Mouse (Mus musculus): ENCODE data around the gene Ethe1.
A peak's percentile ranks its signal among the peaks of the same experiment; 100 is the strongest.

The Ethe1 gene

GRCm38 (mm10) chr7:24584876-24585275 is 2.5 kb upstream of the Ethe1 start:
- DNase-seq, result no peak

DNA sequence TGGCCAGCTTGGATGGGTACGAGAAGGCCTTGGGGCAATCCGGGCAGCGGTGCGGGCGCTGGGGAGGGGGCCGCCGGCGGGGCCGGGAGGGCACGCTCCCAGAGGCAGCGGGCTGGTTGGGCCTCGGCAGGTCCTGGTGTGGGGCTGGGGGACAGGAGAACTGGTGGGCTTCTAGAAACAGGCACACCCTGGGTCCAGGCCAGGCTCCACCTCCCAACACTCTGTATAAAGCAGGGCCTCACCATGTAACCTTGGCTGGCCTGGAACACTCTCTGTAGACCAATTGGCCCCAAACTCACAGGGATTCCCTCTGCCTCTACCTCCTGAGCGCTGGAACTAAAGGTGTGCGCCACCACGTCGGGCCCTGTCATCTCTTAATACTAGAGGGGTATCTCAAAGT is 1.3 kb upstream of the Ethe1 start:
- no peak for DNase-seq

DNA sequence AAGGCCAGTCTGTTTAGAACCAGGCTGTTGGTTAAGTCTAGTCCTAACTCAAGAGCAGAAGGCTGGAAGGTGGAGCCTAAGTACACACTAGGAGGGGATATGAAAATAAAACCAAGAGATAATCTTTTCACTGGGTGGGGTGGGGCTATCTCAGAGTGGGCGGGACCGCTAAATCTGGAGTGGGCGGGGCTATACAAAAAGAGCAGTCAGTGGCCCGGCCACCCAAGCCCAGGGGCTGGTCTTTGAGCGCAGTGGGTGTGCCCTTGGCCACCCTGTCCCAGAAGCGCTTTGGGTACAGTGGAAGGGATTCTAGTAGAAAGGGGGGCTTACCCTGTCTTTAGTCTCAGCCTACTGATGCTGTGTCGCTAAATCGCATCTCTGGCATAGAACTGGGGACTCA is 515 bp upstream of the Ethe1 start:
- DNase-seq, result no peak

DNA sequence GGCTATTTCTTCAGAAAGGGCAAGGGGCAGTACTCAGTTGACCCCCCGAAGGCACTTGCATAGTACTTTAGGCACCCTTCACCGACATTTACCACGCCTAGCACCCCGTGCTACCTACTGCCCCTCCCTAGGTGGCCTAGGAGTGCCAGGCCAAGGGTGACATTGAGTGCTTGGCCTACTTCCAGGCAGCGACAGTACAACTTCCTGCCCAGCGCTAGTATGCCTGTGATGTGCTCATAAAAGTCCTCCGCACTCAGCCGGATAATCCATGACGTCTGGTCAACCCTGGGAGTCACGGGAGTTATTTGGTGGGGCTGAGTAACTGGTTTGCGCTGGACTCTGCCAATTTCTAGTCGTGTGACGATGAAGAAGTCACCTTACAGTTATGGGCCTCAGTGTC is 993 bp downstream of the Ethe1 start:
- no peak for DNase-seq

DNA sequence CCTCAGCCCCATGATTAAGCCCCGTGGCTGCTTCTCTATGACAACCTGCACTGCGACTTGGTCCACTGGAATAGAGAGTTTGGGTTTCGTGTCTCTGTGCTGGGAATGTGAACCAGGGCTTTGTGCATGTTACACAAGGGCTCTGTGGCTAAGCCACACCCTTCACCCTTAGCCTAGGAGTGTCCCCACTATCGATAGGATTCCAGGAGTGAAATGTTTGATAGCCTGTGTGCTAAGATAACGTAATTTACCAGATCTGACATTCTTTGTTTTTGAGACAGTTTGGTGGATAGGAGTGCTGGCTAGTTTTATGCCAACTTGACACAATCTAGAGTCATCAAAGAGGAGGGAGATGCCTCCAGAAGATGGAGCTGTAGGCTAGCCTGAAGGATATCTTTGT is 4.4 kb downstream of the Ethe1 start:
- DNase-seq, result no peak

- no peak for DNase-seq
These were observed 4.8 kb downstream of the Ethe1 start for GRCm38 (mm10) chr7:24592163-24592562.

DNA sequence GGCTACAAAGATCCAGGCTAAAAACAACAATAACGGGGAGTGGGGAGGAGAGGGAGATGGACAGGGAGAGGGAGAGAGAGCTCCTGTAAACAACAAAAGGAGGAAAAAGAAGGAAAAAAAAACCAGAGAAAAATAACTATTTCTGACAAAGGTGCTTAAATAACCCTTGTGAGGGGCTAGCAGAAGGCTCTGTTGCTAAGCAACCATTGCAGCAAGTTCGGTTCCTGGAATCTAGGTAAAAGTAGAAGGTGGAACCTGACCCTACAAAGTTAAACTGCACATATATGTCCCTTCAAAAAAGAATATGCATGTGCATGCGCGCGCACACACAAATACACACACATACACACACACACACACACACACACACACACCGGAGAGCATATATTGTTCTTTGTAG is 5.4 kb downstream of the Ethe1 start:
- DNase-seq, result no peak

DNA sequence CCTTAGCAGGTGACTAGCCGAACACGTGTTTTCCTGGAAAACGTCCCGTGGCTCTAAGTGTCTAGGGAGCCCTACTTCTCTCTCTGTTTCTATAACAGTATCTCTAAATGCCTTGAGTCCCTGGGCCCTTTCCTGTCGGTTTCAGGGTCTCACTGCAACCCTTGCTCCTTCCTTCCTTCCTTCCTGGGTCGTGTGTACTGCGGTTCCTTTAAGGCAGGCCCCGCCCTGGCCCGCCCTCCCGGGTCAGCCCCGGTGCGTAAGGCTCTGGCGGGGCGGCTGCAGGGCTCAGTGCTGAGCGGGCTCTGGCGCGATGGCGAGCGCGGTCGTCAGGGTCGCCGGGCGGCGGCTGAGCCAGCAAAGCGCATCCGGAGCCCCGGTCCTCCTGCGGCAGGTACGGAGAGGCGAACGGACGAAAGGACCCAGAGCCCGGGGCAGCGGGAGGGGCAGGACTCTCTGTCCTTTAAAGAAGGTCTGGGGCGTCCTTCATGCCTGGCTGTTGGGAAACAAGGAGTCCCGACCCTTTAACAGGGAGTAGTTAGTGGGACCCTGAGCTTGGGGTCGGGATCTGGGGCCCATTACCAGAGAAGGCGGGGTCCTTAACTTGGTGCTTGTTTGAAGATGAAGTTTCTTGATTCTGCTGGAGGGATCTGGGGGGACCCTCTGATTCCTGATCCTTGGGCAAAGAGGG is 6.4 kb downstream of the Ethe1 start:
- DNase-seq, result peak; percentile 71

DNA sequence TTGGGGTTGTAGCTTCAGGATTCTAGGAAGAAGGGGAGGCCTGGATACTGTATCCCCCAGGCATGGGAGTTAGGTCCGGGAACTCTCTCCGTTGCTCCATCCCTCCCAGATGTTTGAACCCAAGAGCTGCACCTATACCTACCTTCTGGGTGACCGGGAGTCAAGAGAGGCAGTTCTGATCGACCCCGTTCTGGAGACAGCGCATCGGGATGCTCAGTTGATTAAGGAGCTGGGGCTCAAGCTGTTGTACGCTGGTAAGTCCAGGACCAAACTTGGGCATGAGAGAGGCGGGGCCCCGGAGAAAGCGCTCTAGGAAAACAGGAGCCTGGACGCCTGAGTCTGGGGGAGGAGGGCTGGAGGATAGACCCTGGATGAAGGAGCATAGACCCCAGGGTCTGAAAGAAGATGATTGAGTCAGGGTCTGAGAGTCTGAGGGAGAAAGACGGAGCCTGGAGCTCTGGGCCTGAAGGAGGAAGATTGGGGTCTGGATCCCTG is 7.0 kb downstream of the Ethe1 start:
- no peak for DNase-seq

- DNase-seq, result no peak
These were observed 8.1 kb downstream of the Ethe1 start for GRCm38 (mm10) chr7:24595464-24595863.

DNA sequence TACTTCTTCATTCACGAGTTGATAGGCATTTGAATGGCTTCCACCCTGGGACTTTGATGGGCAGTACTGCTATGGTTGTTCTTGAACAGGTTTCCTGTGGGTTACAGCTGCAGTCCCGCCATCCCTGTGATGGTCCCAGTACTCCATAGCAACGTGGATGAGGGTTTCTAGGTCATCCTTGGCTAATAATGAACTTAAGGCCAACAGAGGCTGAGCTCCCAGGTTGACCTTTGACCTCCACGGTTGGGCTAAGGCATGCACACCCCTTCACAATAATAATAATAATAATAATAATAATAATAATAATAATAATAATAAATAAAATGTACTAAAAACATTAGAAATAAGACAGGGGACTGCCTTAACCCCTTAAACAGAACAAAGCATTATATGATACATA is 10.8 kb downstream of the Ethe1 start:
- DNase-seq, result no peak

DNA sequence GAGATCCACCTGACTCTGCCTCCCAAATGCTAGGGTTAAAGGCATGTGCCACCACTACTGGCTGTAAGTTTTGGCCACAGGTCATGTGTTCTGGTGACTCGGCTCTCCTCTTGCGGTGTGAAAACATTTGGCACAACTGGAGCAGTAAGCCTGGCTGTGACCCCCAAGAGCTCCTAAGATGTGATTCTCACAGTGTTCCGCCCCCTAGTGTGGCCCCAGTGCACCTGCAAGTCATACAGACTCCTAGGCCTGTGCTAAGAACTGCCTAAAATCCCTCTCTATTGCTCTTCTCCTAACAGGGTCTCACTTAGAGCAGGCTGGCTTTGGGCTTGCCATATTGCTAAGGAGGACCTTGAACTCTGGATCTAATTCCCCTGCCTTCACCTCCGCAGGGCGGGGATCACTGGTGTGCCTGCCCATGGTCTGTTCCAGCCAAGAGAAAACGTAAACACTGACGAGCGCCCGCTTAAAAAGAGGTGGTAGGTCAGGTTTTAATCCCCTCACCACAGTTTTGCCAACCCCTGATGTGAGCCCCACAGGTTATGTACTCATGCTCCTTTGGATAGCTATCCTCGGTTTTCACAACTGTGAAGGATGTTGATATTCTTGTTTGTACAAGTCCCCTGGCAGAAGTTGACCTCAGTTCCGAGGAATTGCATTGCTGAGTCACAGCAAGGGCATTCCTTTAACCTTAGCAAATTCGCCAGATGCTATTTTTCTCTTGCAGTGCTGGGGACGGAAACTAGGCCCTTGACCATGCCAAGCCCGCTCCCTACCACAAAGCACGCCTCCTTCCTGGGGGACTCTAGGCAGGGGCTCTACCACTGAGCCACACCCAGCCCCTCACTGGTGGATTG is 12.1 kb downstream of the Ethe1 start:
- no peak for DNase-seq

GRCm38 (mm10) chr7:24600941-24601597 is 13.7 kb downstream of the Ethe1 start:
- DNase-seq, result peak; percentile 95

DNA sequence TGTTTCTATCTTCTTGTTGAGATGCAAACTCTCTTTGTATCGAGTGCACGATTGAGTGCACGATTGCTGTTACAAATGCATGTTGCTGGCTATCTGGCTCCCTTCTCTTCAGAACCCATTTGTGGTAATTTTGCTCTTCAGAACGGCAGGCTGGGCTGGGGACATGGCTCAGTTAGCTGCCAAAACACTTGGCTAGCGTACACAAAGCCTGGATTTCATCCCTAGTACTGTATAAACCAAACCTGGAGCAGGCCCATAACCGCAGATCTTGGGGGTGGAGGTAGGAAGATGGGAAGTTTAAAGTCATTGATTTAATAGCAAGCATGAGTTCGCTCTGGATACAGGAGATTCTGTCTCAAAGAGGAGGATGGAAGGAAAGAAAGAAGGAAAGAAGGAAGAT is 18.2 kb downstream of the Ethe1 start:
- DNase-seq, result no peak

GRCm38 (mm10) chr7:24606046-24606445 is 18.7 kb downstream of the Ethe1 start:
- no peak for DNase-seq

DNA sequence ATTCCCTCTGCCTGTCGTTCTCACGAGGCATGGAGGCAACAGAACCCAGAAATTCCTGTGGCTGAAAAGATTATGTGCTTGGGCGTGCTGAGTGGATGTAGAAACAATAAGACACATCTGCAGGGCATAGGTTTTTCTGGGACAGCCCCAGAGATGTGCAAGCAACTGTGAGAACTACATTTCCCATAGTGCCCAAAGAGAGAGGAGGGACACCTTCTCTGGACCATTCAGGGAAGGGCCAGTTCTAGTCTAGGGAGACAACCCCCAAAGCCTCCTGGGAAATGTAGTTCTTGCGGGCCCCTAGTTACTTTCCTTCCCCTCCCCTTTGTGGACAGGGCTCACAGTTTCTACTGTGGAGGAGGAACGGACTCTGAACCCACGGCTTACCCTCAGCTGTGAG is 20.7 kb downstream of the Ethe1 start:
- no peak for DNase-seq

GRCm38 (mm10) chr7:24608561-24608960 is 21.2 kb downstream of the Ethe1 start:
- DNase-seq, result no peak

DNA sequence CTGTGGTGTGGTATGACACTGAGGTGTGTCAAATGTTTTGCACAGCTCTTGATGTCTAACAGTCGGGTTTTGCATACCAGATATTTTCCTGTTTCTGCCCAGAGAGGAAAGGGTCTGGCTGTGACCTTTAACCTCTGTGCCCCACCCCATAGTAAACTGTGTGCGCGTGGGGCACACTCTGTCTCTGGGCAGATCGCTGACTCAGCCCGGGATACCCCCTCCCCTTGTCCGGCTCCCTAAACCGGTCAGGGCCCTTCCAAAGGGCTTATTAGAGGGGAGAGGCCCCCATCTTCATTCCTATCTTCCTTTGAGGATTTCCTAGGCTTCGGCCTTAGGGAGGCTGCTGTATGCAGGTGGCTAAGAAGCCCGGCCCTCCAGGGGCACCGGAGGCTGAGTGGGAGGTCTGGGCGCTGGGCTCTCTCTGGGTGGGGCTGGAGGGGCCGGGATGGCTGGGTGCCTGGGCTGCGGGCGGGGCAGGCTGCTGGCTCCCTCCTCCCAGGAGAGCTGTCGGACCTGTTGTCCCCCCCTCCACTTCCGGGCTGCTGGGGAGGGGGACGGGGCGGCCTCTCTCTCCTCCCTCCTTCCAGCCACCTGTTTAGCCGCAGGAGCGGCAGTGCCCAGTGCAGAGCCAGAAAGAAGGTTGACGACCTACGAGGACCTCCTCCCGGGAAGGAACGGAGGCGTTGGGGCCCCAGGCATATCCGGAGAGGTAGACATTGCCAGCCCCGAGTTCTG is 23.0 kb downstream of the Ethe1 start, which contains the start of gene Phldb3:
TSS of gene Phldb3 (plus strand) at position 620 of the 735 bp plus-strand sequence.
- no peak for DNase-seq

DNA sequence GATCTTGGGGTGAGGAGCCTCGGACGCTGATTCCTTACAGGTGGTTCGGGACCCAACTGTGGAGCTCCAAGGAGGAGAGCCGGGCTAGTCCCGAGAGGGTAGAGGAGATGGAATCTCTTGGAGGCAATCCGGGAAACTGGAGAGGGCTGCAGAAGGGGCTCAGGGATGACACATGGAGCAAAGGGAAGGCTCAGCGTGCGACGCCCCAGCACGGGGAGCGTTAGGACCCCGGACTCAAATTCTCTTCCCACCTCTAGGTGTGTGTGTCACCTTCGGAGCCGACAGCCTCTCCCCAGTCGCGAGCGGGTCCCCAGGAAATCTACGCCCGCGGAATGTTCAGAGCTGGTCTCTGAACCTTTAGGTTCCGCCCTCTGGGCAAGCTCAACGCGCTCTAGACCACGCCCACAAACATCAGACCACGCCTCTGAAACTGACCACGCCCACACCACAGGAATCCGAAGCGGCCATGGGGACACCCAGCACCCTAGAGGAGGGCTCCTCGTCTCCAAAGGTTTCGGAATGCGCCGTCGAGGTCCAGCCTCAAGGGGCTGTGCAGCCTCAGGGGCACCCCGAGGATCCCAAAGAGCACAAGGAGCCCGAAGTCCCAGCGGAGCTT is 23.6 kb downstream of the Ethe1 start:
- DNase-seq, result peak; percentile 31

- DNase-seq, result no peak
These were observed 24.4 kb downstream of the Ethe1 start for GRCm38 (mm10) chr7:24611709-24612108.

DNA sequence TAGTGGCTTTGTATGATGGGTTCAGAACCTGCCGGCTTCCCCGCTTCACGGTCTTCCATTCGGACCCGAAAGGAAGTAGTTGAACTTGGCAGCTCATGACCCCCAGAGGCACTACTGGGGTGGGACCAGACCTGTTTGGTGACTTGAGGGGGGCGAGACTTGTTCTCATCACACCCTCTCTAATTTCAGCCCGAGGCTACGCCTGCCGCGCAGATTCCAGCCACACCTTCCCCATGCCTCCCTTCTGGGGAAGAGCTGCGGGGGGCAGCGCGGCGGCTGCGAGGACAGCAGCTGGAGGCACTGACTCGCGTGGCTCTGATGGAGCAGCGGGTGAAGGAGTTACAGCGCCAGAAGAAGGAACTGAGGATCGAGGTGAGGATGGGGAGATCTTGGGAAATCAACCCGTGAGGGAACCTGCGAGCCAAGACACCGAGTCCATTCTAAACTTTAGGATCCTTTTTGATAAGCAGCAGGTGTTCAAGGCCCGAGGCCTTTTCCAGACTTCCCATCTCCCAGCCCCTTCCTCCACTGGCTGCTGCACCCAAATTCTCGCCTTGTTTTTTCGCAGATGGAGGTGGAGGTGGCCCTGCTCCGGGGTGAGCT is 25.1 kb downstream of the Ethe1 start:
- no peak for DNase-seq

GRCm38 (mm10) chr7:24614816-24615215 is 27.5 kb downstream of the Ethe1 start:
- DNase-seq, result no peak
